16 mouse cellular contexts compared by ENCODE assay signal in genomic region chr4:77763790-77764189, GRCm38 (mm10).
"Had no signal": no experiment of that assay in that cellular context is flagged by ENCODE, and none has a peak within 500 bp of the region (broad histone marks: within the 10 kb centered on the region; RNA-seq: fewer than 3 reads in every experiment).

No protein-coding gene starts in this region.

- H3K27ac ChIP-seq: neural tube, embryonic 13.5 days; neural tube, embryonic 15.5 days; stomach, embryonic 15.5 days; stomach, postnatal 0 days had no signal

- H3K4me1 ChIP-seq: neural tube, embryonic 13.5 days; neural tube, embryonic 15.5 days; stomach, embryonic 15.5 days had no signal

- H3K4me3 ChIP-seq: neural tube, embryonic 13.5 days; neural tube, embryonic 15.5 days; stomach, embryonic 15.5 days had no signal

- H3K27me3 ChIP-seq: neural tube, embryonic 13.5 days; neural tube, embryonic 15.5 days; stomach, embryonic 15.5 days had no signal

- H3K9me3 ChIP-seq: neural tube, embryonic 13.5 days; neural tube, embryonic 15.5 days; stomach, embryonic 15.5 days had no signal

- H3K9ac ChIP-seq: neural tube, embryonic 13.5 days; neural tube, embryonic 15.5 days; stomach, embryonic 15.5 days had no signal

- H3K4me2 ChIP-seq: neural tube, embryonic 13.5 days; neural tube, embryonic 15.5 days; stomach, embryonic 15.5 days had no signal

- H3K36me3 ChIP-seq: neural tube, embryonic 13.5 days; neural tube, embryonic 15.5 days; stomach, embryonic 15.5 days had no signal

- DNase-seq: retina, postnatal 1 day; right cerebral cortex, adult 18-20 months; right cerebral cortex, postnatal 14 days; right cerebral cortex, postnatal 25 days; right cerebral cortex, postnatal 4 days; spleen, adult 18-20 months; thymus, adult 18-20 months; thymus, adult 2 months; thymus, postnatal 14 days; thymus, postnatal 25 days; thymus, postnatal 36 days; thymus, postnatal 4 days had no signal
